Mouse (Mus musculus) neural tube, embryonic 14.5 days (tissue): Measurements from ENCODE around the gene Gm17387. TPM values are rescaled to one million over a fixed set of nuclear protein-coding genes. Genes with fewer than 3 reads are reported as not detected.

Experiments used
- ATAC-seq: fragments of 200-750 bp; cut with Nextera tagmentation; 2 replicates; pipeline ENCODE4 v1.8.0; 2017; ENCODE audit warnings: low read depth, mild to moderate bottlenecking, moderate TSS enrichment, moderate library complexity
- H3K27ac ChIP-seq: fragments of 300-500 bp; sonication (generic); 2 replicates; pipeline ENCODE4 v1.5.1; 2014; ENCODE audit warnings: low read depth, mild to moderate bottlenecking, control low read depth, low read length, moderate library complexity, mixed read lengths
- H3K27me3 ChIP-seq: fragments of 300-500 bp; sonication (generic); 2 replicates; pipeline ENCODE4 v1.6.1; 2014; ENCODE audit warnings: low read length; ENCODE audit not compliant: control insufficient read depth, insufficient read depth
- H3K36me3 ChIP-seq: fragments of 300-500 bp; sonication (generic); 2 replicates; pipeline ENCODE4 v1.6.1; 2014; ENCODE audit warnings: low read length, mixed read lengths; ENCODE audit not compliant: control insufficient read depth, insufficient read depth
- H3K4me1 ChIP-seq: fragments of 300-500 bp; sonication (generic); 2 replicates; pipeline ENCODE4 v1.6.1; 2014; ENCODE audit warnings: low read length; ENCODE audit not compliant: control insufficient read depth, insufficient read depth
- H3K4me2 ChIP-seq: fragments of 300-500 bp; sonication (generic); 2 replicates; pipeline ENCODE4 v1.6.1; 2014; ENCODE audit warnings: mild to moderate bottlenecking, low read depth, low read length, control low read depth
- H3K4me3 ChIP-seq: fragments of 300-500 bp; sonication (generic); 2 replicates; pipeline ENCODE4 v1.5.1; 2014; ENCODE audit warnings: low read depth, low read length, control low read depth, mixed read lengths
- H3K9ac ChIP-seq: fragments of 300-500 bp; sonication (generic); replicated peaks from 2 replicates; pipeline ENCODE4 v1.6.1; 2014; ENCODE audit warnings: low read depth, mild to moderate bottlenecking, control low read depth, low read length, mixed read lengths
- H3K9me3 ChIP-seq: fragments of 300-500 bp; sonication (generic); 2 replicates; pipeline ENCODE4 v1.6.1; 2016; ENCODE audit warnings: low read length; ENCODE audit not compliant: control insufficient read depth
- WGBS: fragments of 180-500 bp; shearing (Covaris S2); extraction: QIAGEN DNeasy Blood & Tissue Kit; methylation state at CpG from one replicate; pipeline ENCODE4 v1.1.7; 2014; 5-methylcytosine and 5-hydroxymethylcytosine counted together
- polyA plus RNA-seq: library from polyadenylated mRNA; unstranded; fragments of >200 nt; fragmentation: Nextera tagmentation; extraction: Ambion mirVana; gene quantifications from 2 replicates; pipeline ENCODE4 v1.2.1, GENCODE M21; 2014

Gene Gm17387
- polyA plus RNA-seq, 1 experiment from 2014 or later = not detected

DNA sequence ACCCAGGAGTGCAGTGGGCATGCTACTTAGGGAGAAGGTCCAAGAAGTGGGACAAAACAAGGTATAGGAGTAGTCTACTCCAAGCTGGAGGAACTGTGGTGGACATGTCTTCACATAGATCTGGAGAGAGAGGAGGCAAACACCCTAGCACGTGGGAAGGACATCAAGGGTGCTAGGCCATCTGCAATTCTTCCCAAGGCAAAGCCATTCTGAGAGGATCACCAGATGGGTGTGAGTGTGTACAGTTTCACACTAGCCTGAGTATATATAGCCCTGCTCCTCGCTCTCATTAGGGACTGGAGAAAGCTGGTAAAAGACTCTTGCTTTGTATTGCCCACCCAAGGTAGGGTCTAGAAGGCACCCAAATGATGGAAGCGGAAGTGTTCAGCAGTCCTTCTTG lies 34.4 kb downstream of the Gm17387 start:
- H3K9me3 ChIP-seq = no peaks in the 10 kb centered on the region
- WGBS = 92% methylated on average over 3 of the region's 3 CpGs
- peaks cover 19% of the 10 kb centered on the region for H3K4me1 ChIP-seq
- H3K27ac ChIP-seq = no peak overlapping the region
- no peak overlapping the region for H3K4me2 ChIP-seq
- H3K9ac ChIP-seq = no peak overlapping the region
- no peaks in the 10 kb centered on the region for H3K27me3 ChIP-seq
- ATAC-seq = no peak
- no peak overlapping the region for H3K4me3 ChIP-seq
- peaks cover 37% of the 10 kb centered on the region for H3K36me3 ChIP-seq

DNA sequence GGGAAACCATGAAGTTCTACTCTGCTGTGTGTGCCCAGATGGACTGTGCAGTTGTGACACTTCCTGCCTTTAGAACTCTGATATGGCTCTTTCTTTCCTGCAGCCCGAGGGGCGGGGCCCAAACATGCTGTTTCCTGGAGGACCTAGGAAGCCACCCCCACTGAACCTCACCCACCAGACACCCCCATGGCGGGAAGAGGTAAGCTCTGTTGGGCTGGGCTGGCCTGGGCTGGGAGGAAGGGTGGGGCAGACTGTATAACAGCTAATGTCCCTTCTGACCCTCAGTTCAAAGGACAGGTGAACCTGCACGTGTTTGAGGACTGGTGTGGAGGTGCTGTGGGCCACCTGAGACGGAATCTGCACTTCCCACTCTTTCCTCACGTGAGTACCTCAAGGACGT lies 35.2 kb downstream of the Gm17387 start:
- peaks cover 43% of the 10 kb centered on the region for H3K36me3 ChIP-seq
- no peak overlapping the region for H3K4me2 ChIP-seq
- ATAC-seq = no peak
- no peak overlapping the region for H3K4me3 ChIP-seq
- WGBS = 88% methylated on average over 7 of the region's 7 CpGs
- H3K9me3 ChIP-seq = no peaks in the 10 kb centered on the region
- H3K9ac ChIP-seq = no peak overlapping the region
- H3K27ac ChIP-seq = no peak overlapping the region
- H3K27me3 ChIP-seq = no peaks in the 10 kb centered on the region
- peaks cover 19% of the 10 kb centered on the region for H3K4me1 ChIP-seq

DNA sequence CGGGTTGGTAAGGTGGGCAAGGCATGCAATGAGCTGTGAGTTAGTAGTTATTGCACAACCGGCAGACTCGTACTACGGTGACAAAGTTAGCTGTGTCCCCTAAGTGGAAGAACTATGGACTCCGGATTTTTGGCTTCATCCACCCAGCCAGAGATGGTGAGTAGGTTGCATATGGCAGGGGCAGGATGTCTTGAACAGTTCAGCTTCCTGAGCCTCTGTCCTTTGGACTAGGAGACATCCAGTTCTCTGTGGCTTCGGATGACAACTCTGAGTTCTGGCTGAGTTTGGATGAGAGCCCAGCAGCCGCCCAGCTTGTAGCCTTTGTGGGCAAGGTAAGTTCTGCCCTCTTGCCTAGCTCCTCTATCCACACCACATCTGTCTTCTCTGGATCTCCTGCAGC lies 35.6 kb downstream of the Gm17387 start:
- peaks cover 43% of the 10 kb centered on the region for H3K36me3 ChIP-seq
- no peaks in the 10 kb centered on the region for H3K9me3 ChIP-seq
- no peak overlapping the region for H3K4me2 ChIP-seq
- no peaks in the 10 kb centered on the region for H3K27me3 ChIP-seq
- peaks cover 19% of the 10 kb centered on the region for H3K4me1 ChIP-seq
- 91% methylated on average over 7 of the region's 7 CpGs for WGBS
- no peak for ATAC-seq
- H3K9ac ChIP-seq = no peak overlapping the region
- no peak overlapping the region for H3K27ac ChIP-seq
- no peak overlapping the region for H3K4me3 ChIP-seq

DNA sequence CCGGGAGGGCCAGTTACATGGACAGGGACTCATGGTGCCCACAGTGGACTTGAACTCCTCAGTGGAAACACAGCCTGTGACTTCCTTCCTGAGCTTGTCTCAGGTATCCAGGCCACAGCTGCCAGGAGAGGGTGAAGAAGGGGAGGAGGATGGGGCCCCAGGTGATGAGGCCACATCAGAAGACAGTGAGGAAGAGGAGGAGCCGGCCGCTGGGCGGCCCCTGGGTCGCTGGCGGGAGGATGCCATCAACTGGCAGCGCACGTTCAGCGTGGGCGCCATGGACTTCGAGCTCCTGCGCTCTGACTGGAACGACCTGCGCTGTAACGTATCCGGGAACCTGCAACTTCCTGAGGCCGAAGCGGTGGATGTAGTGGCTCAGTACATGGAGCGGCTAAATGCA lies 39.4 kb downstream of the Gm17387 start:
- Histone ChIP-seq H3K27me3 (no peaks in the 10 kb centered on the region), H3K4me3 (no peak overlapping the region), H3K4me2 (no peak overlapping the region), H3K27ac (no peak overlapping the region), H3K9me3 (no peaks in the 10 kb centered on the region), H3K36me3 (peaks cover 43% of the 10 kb centered on the region), H3K4me1 (0 out of 2 replicates have a peak, but pooled peaks cover 4% of the 10 kb centered on the region), H3K9ac (no peak overlapping the region)
- no peak for ATAC-seq
- 73% methylated on average over 19 of the region's 19 CpGs for WGBS

DNA sequence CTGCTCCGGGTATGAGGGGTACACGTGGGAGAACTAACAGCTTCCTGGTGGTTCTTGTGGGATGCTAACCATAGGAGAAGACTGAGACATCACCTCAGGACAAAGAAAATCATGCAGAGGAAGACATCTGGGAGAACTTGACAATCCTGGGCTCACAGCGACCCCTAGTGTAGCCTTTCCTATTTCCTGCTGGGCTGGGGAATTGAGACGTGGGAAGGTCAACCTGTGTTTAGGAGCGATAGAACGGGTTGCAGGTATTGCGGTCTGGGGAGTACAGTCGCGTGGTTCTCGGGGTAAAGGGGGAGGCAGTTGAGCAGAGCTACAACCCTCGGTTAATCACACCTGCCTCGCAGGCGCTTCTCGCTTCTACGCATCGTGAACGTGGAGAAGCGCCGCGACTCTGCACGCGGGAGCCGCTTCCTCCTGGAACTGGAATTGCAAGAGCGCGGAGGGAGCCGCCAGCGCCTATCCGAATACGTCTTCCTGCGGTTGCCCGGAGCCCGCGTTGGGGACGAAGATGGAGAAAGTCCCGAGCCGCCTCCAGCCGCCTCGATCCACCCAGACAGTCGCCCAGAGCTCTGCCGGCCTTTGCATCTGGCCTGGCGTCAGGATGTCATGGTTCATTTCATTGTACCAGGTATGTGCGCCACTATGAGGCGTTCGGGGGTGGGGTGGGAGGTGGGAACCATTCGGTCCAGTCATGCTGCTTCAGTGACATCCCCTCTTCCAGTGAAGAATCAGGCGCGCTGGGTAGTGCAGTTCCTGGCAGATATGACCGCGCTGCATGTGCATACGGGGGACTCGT lies 41.3 kb downstream of the Gm17387 start:
- H3K9ac ChIP-seq = peak overlapping the region; percentile 61
- 0 out of 2 replicates have a peak, but pooled peaks cover 4% of the 10 kb centered on the region for H3K4me1 ChIP-seq
- H3K4me2 ChIP-seq = peak overlapping the region; percentile 73
- H3K4me3 ChIP-seq = peak overlapping the region; percentile 31
- H3K27ac ChIP-seq = peak overlapping the region; percentile 86
- 1% methylated on average over 51 of the region's 51 CpGs for WGBS
- no peaks in the 10 kb centered on the region for H3K27me3 ChIP-seq
- H3K36me3 ChIP-seq = peaks cover 30% of the 10 kb centered on the region
- ATAC-seq = peak; percentile 59
- H3K9me3 ChIP-seq = no peaks in the 10 kb centered on the region

DNA sequence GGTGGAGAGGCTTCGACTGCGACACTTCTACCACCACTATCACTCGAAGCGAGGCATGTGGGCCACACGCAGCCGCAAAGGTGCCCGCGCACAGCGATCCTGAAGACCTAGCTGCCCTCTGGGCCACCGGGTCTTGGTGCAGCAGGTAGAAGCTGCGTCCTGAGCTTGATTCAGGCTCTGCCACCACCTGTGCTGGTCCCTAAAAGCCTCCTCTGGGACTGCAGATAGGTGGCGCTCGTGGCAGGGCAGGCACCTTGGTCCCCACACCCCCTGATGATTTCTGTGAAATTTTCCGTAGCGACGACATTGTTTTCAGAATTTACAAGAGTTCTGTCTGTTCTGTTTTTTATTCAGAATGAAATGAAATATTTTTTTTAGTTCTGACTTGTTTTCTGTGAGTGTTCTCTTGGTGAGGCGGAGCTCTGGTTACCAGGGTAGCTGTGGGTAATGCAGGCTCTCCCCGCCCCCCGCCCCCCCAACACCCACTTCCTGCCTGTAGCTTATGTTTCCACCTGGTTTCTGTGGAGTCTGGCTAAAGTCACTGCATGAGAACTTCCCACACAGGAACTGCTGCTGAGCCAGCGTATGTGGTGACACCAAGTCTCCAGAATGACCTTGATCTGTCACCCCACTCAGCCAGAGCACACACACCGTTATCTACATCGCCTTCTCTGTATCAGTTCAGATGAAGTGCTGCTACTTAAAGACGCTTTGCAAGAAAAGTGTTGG lies 43.2 kb downstream of the Gm17387 start:
- peaks cover 18% of the 10 kb centered on the region for H3K36me3 ChIP-seq
- no peak overlapping the region for H3K4me2 ChIP-seq
- H3K4me3 ChIP-seq = no peak overlapping the region
- no peak overlapping the region for H3K9ac ChIP-seq
- ATAC-seq = no peak
- 37% methylated on average over 23 of the region's 23 CpGs for WGBS
- H3K27ac ChIP-seq = no peak overlapping the region
- H3K27me3 ChIP-seq = no peaks in the 10 kb centered on the region
- 0 out of 2 replicates have a peak, but pooled peaks cover 4% of the 10 kb centered on the region for H3K4me1 ChIP-seq
- H3K9me3 ChIP-seq = no peaks in the 10 kb centered on the region

DNA sequence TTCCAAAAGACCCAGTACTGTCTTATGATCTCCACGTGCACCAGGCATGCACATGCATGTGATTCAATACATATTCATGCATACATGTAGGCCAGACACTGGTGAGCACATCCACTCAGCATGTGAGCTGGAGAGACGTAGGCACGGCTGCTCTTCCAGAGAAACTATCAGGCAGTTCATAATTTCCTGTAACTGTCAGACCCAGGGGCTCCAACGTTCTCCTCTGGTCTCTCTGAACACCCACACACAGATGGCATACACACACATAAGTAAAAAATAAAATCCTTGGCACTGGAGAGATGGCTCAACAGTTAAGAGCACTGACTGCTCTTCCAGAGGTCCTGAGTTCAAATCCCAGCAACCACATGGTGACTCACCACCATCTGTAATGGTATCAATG lies 44.9 kb downstream of the Gm17387 start:
- no peak overlapping the region for H3K27ac ChIP-seq
- 78% methylated on average over 4 of the region's 4 CpGs for WGBS
- H3K4me3 ChIP-seq = no peak overlapping the region
- no peak overlapping the region for H3K4me2 ChIP-seq
- 0 out of 2 replicates have a peak, but pooled peaks cover 4% of the 10 kb centered on the region for H3K4me1 ChIP-seq
- H3K27me3 ChIP-seq = no peaks in the 10 kb centered on the region
- H3K36me3 ChIP-seq = peaks cover 2% of the 10 kb centered on the region; the same call in 1 of the 2 replicates
- no peak for ATAC-seq
- no peak overlapping the region for H3K9ac ChIP-seq
- no peaks in the 10 kb centered on the region for H3K9me3 ChIP-seq

DNA sequence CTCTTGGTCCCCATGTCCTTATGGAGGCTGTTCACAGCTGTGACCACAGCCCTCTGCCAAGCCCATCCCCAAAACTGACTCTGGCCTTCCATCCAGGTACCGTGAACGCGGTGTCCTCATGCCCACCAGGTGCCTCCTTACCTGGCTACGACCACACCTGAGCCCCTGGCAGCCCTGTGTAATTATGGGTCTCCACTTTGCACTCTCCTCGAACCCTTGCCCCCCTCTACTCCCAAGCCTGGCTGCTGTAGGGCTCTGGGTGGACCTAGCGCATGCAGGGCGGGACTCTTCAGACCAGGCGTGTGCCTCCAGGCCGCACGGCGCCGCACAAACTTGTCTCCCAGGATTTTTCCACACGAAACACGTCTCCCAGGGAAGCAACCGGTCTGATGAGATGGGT lies 48.9 kb downstream of the Gm17387 start, which contains the start of gene Pkp3:
Pkp3 (plus strand) TSS at position 378 of the 400 bp plus-strand sequence.
- no peak for ATAC-seq
- Histone ChIP-seq H3K4me2 (no peak within 1 kb of the TSS), H3K36me3 (no peaks in the 10 kb centered on the region), H3K27ac (no peak within 1 kb of the TSS), H3K9ac (no peak within 1 kb of the TSS), H3K4me1 (no peaks in the 10 kb centered on the region), H3K4me3 (no peak within 1 kb of the TSS), H3K27me3 (no peaks in the 10 kb centered on the region), H3K9me3 (no peaks in the 10 kb centered on the region)
- WGBS = 92% methylated on average over 15 of the region's 15 CpGs

DNA sequence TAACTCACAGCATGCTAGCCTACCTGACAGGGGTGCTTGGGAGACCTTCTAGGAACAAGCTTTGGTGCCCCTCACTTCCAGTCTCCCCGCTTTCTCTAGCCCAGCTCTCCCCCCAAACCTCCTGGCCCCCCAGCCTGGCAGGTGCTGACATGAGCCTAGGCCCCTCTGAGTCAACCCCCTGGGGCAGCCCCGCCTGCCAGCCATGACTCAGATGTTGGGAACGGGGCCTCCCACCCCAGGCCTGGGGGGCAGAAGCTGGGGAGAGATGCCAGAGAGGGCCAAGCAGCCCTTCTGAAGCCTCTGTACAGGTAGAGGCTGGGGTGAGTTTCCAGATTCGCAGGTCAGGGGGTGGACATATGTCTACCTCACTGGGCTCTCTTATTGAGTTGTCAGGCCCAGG lies 49.9 kb downstream of the Gm17387 start:
- Histone ChIP-seq H3K9me3 (no peaks in the 10 kb centered on the region), H3K27ac (no peak overlapping the region), H3K4me1 (no peaks in the 10 kb centered on the region), H3K4me2 (no peak overlapping the region), H3K9ac (no peak overlapping the region), H3K27me3 (no peaks in the 10 kb centered on the region), H3K36me3 (no peaks in the 10 kb centered on the region), H3K4me3 (no peak overlapping the region)
- WGBS = 84% methylated on average over 4 of the region's 4 CpGs
- no peak for ATAC-seq
